Mouse (Mus musculus) limb, embryonic 15.5 days (tissue): ENCODE data around the gene Polr1c. TPM values are rescaled to one million over a fixed set of nuclear protein-coding genes. Genes with fewer than 3 reads are reported as not detected.
A peak's percentile ranks its signal among the peaks of the same experiment; 100 is the strongest.

Experiments
- ATAC-seq: fragments of 200-750 bp; cut with Nextera tagmentation; 2 replicates; pipeline ENCODE4 v1.8.0; 2017; ENCODE audit warnings: low read depth, moderate TSS enrichment; ENCODE audit not compliant: insufficient number of reproducible peaks, low FRiP score, low TSS enrichment
- H3K27ac ChIP-seq: fragments of 300-500 bp; sonication (generic); 2 replicates; pipeline ENCODE4 v1.5.1; 2015; ENCODE audit warnings: moderate library complexity, mild to moderate bottlenecking, inconsistent platforms
- H3K27me3 ChIP-seq: fragments of 300-500 bp; sonication (generic); 2 replicates; pipeline ENCODE4 v1.6.1; 2015; ENCODE audit warnings: inconsistent platforms
- H3K36me3 ChIP-seq: fragments of 300-500 bp; sonication (generic); 2 replicates; pipeline ENCODE4 v1.6.1; 2015; ENCODE audit warnings: inconsistent platforms
- H3K4me1 ChIP-seq: fragments of 300-500 bp; sonication (generic); 2 replicates; pipeline ENCODE4 v1.6.1; 2015; ENCODE audit warnings: inconsistent platforms
- H3K4me2 ChIP-seq: fragments of 300-500 bp; sonication (generic); 2 replicates; pipeline ENCODE4 v1.6.1; 2015; ENCODE audit warnings: mild to moderate bottlenecking, inconsistent platforms
- H3K4me3 ChIP-seq: fragments of 300-500 bp; sonication (generic); 2 replicates; pipeline ENCODE4 v1.5.1; 2015; ENCODE audit warnings: mild to moderate bottlenecking, inconsistent platforms
- H3K9ac ChIP-seq: fragments of 300-500 bp; sonication (generic); 2 replicates; pipeline ENCODE4 v1.6.1; 2015; ENCODE audit warnings: inconsistent platforms
- H3K9me3 ChIP-seq: fragments of 300-500 bp; sonication (generic); 2 replicates; pipeline ENCODE4 v1.6.1; 2016; ENCODE audit warnings: inconsistent platforms
- WGBS: fragments of 180-500 bp; shearing (Covaris S2); methylation state at CpG from one replicate; pipeline ENCODE4 v1.1.7; 2015; 5-methylcytosine and 5-hydroxymethylcytosine counted together
- microRNA counts: library from miRNA; unstranded; fragments of <30 nt; microRNA quantifications from one replicate; lab custom pipeline; 2016
- microRNA-seq: library from miRNA; unstranded; fragments of <30 nt; microRNA quantifications from one replicate; pipeline ENCODE4, GENCODE M21; 2016
- polyA plus RNA-seq: library from polyadenylated mRNA; unstranded; fragments of >200 nt; fragmentation: Nextera tagmentation; extraction: Ambion mirVana; gene quantifications from 2 replicates; pipeline ENCODE4 v1.2.1, GENCODE M21; 2015

The Polr1c gene
- polyA plus RNA-seq, 1 experiment from 2014 or later: 76.5 TPM

DNA sequence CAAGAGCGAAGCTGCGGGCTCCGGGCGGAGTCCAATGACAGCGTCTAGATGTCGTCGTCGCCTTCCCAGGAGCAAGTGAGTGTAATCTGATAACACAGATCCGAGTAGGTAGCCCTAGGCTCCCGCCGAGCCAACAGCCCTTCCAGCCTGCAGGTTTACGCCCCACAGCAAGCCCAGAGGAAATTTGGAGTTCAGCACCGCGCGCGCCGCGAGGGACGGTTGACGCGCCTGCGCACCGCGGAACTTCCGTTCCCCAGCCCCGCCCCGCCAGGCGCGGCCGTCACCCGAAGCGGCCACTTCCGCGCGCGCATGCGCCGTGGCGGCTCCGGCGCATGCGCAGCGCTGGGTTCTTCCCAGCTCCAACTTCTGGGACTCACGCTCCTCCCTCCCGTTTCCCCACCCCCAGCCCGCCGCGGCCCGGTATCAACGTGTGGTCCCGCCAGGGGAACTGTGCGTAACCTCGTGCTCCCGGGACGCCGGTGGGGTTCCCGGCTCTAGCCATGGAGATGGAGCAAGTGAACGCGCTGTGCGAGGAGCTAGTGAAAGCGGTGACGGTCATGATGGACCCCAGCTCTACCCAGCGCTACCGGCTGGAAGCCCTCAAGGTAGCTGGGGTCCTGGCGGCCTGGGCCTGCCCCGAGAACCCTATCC, 45.3 kb downstream of the Polr1c start, which contains the start of the genes Polh and Xpo5:
Gene Polh (minus strand): TSS at position 225 of the 651 bp plus-strand sequence.
Gene Xpo5 (plus strand): TSS at position 362 of the 651 bp plus-strand sequence.
- ATAC-seq: peak; percentile 91
- peak within 1 kb of the TSS; percentile 63 for H3K4me2 ChIP-seq
- peaks cover 48% of the 10 kb centered on the region for H3K36me3 ChIP-seq
- H3K4me3 ChIP-seq: peak within 1 kb of the TSS; percentile 74
- under 1% methylated on average over 65 of the region's 66 CpGs for WGBS
- H3K27ac ChIP-seq: peak within 1 kb of the TSS; percentile 87
- no peaks in the 10 kb centered on the region for H3K27me3 ChIP-seq
- H3K9me3 ChIP-seq: no peaks in the 10 kb centered on the region
- H3K4me1 ChIP-seq: peaks cover 20% of the 10 kb centered on the region
- H3K9ac ChIP-seq: peak within 1 kb of the TSS; percentile 81

DNA sequence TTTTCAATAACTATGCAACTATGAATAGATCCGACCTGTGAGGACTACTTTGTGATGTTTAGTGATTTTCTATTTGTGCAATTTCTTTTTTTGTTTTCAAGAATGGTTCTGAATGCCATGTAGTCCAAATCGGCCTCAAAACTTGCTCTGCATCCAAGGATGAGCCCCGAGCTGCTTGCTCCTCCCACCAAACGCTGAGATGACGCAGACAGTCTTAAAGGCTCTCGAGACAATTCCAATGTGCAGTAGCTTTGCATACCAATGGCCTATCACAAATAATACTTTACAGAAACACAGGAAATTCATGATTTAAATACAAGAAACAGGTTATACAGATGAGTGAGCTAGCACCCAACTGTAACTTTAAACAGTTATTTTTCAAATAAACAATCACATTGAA, 46.7 kb downstream of the Polr1c start:
- H3K27me3 ChIP-seq: no peaks in the 10 kb centered on the region

More for the DNA sequence above, 46.7 kb downstream of the Polr1c start:
- WGBS: 64% methylated on average over 6 of the region's 6 CpGs
- no peaks in the 10 kb centered on the region for H3K9me3 ChIP-seq
- H3K4me3 ChIP-seq: peak overlapping the region; percentile 74
- no peak for ATAC-seq
- H3K27ac ChIP-seq: no peak overlapping the region
- peaks cover 48% of the 10 kb centered on the region for H3K36me3 ChIP-seq
- H3K4me1 ChIP-seq: peaks cover 20% of the 10 kb centered on the region
- peak overlapping the region; percentile 60; the same call in 1 of the 2 replicates for H3K4me2 ChIP-seq
- no peak overlapping the region for H3K9ac ChIP-seq

MicroRNAs within 50 kb of the gene (microRNA counts, 519-probe panel; counts per million panel counts)
- microRNA mmu-miR-693-3p (lab: Ali Mortazavi, UCI): not detected
- microRNA mmu-miR-693-5p (lab: Ali Mortazavi, UCI): 1,358 counts per million, percentile 12 among the panel's probes with 10 or more counts

Small RNA genes within 50 kb of the gene (microRNA-seq; reads per million reads assigned to microRNA genes)
- 1.0 reads per million for gene Mir693

Other genes with a start within 250 kb of the Polr1c start
- gene Vegfa, start 215.7 kb downstream of the Polr1c start, polyA plus RNA-seq: 4.1 and 5.0 TPM in 2 replicates
- gene Mrps18a, start 137.1 kb downstream of the Polr1c start, polyA plus RNA-seq: 126 and 132 TPM in 2 replicates
- gene Rsph9, start 103.8 kb downstream of the Polr1c start, polyA plus RNA-seq: 9.6 and 10.1 TPM in 2 replicates
- 35.1 and 36.4 TPM in 2 replicates for gene Mad2l1bp, start 94.5 kb downstream of the Polr1c start, polyA plus RNA-seq
- gene Gtpbp2, start 87.0 kb downstream of the Polr1c start, polyA plus RNA-seq: 35.6 and 39.6 TPM in 2 replicates
- gene Polh, start 45.4 kb downstream of the Polr1c start, polyA plus RNA-seq: 18.5 and 20.1 TPM in 2 replicates
- gene Xpo5, start 45.3 kb downstream of the Polr1c start, polyA plus RNA-seq: 30.3 and 32.0 TPM in 2 replicates
- 133 and 162 TPM in 2 replicates for gene Yipf3, start within 50 bp of the Polr1c start, polyA plus RNA-seq
- gene Lrrc73, start 5.5 kb upstream of the Polr1c start, polyA plus RNA-seq: 1.3 and 1.4 TPM in 2 replicates
- gene Tjap1, start 35.0 kb upstream of the Polr1c start, polyA plus RNA-seq: 50.9 and 58.6 TPM in 2 replicates
- gene Dlk2, start 49.4 kb upstream of the Polr1c start, polyA plus RNA-seq: 14.5 and 15.2 TPM in 2 replicates
- gene Abcc10, start 80.3 kb upstream of the Polr1c start, polyA plus RNA-seq: 5.9 and 6.3 TPM in 2 replicates
- 7.2 and 11.9 TPM in 2 replicates for gene Zfp318, start 135.7 kb upstream of the Polr1c start, polyA plus RNA-seq
- gene Crip3, start 180.9 kb upstream of the Polr1c start, polyA plus RNA-seq: 1.8 and 2.0 TPM in 2 replicates
- gene Slc22a7, start 190.4 kb upstream of the Polr1c start, polyA plus RNA-seq: not detected in 2 replicates
- gene Ttbk1, start 239.6 kb upstream of the Polr1c start, polyA plus RNA-seq: 0.02 and 0.06 TPM in 2 replicates
- 29.3 and 33.8 TPM in 2 replicates for gene Dnph1, start 248.7 kb upstream of the Polr1c start, polyA plus RNA-seq